Comparison of ENCODE assay signal across 8 mouse cellular contexts in the genomic region with DNA sequence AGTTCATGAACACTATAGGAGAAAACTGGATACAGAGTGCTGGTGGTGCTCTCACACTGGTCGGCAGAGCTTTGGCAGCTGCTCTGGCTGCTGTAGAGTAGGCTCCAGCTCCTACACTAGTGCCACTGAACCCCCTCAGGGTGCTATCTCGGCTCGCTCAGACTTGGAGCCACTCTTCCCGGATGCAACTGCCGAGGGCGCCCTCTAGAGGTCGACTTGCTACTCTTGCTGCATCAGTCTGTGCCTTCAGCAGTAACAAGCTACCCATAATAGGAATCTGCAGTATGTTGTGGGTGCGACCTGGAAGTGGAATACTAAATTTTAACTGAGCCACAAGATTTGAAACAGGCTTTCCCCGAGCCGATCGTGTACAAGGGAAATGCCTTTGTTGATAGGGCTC. TPM values are rescaled to one million over a fixed set of nuclear protein-coding genes. Genes with fewer than 3 reads are reported as not detected.
A peak's percentile ranks its signal among the peaks of the same experiment; 100 is the strongest.
DNase-seq lines count a peak whose midpoint lies in the region; ATAC-seq and TF ChIP-seq lines count a peak whose summit lies in the region.

No protein-coding gene starts in this region.

- ATAC-seq in heart, embryonic 11.5 days (replicated peaks; ENCODE audit: insufficient number of reproducible peaks, low FRiP score, low TSS enrichment), result peak; percentile 61; the same call in 1 of the 2 replicates
- ATAC-seq in inflammation-experienced regulatory T-cells, adult 6 months, result no peak

- H3K36me3 ChIP-seq in ES-Bruce4 (ENCODE audit: control insufficient read depth, insufficient read depth, low read length, poor library complexity, severe bottlenecking), result no peaks in the 10 kb centered on the region
- no peaks in the 10 kb centered on the region for H3K36me3 ChIP-seq in heart, embryonic 11.5 days (ENCODE audit: control insufficient read depth, insufficient read depth, low read length)
- H3K36me3 ChIP-seq in small intestine, adult 2 months (ENCODE audit: control insufficient read depth, insufficient read depth, low read length), result no peaks in the 10 kb centered on the region

- no peaks in the 10 kb centered on the region for H3K27me3 ChIP-seq in ES-Bruce4 (ENCODE audit: control insufficient read depth, insufficient read depth, low read length, poor library complexity, severe bottlenecking)
- H3K27me3 ChIP-seq in heart, embryonic 11.5 days (ENCODE audit: control insufficient read depth, insufficient read depth, low read length), result peaks cover 4% of the 10 kb centered on the region; the same call in 1 of the 2 replicates
- no peaks in the 10 kb centered on the region for H3K27me3 ChIP-seq in small intestine, adult 2 months (ENCODE audit: control insufficient read depth, insufficient read depth, low read length)

- TF ChIP-seq CTCF in ES-Bruce4 (IDR thresholded peaks at IDR 0.05; ENCODE audit: low read depth, low read length), result peak; percentile 92
- TF ChIP-seq CTCF in small intestine, adult 2 months (IDR thresholded peaks at IDR 0.05; ENCODE audit: extremely low read depth, insufficient read length, insufficient replicate concordance, low read depth, low read length), result peak; percentile 72; the same call in 1 of the 2 replicates

- WGBS in heart, embryonic 11.5 days (ENCODE audit: insufficient replicate concordance), result 5% methylated on average over 11 of the region's 11 CpGs
- WGBS in small intestine, adult 2 months, result 10% methylated on average over 11 of the region's 11 CpGs

- H3K9me3 ChIP-seq in ES-Bruce4 (replicated peaks; ENCODE audit: control insufficient read depth, insufficient read depth, low read length, poor library complexity, severe bottlenecking), result no peaks in the 10 kb centered on the region
- H3K9me3 ChIP-seq in heart, embryonic 11.5 days (replicated peaks; ENCODE audit: control insufficient read depth, low read length), result no peaks in the 10 kb centered on the region

- no peak for TF ChIP-seq POLR2A in ES-Bruce4 (IDR thresholded peaks at IDR 0.05; ENCODE audit: insufficient read depth, low read length)
- TF ChIP-seq POLR2A in small intestine, adult 2 months (IDR thresholded peaks at IDR 0.05; ENCODE audit: low read depth, low read length), result no peak

- H3K4me1 ChIP-seq in ES-Bruce4 (ENCODE audit: control insufficient read depth, insufficient read depth, low read length), result no peaks in the 10 kb centered on the region
- no peaks in the 10 kb centered on the region for H3K4me1 ChIP-seq in heart, embryonic 11.5 days (ENCODE audit: control insufficient read depth, insufficient read depth, low read length)
- H3K4me1 ChIP-seq in small intestine, adult 2 months (ENCODE audit: control insufficient read depth, insufficient read depth, insufficient read length, low read length), result peaks cover 3% of the 10 kb centered on the region; the same call in 1 of the 2 replicates

- peak; percentile 74 for DNase-seq in WW6 (ENCODE audit: low read depth, low spot score)
- peak; percentile 87 for DNase-seq in embryo, embryonic 10.5 days (ENCODE audit: low spot score)
- DNase-seq in layer of hippocampus, postnatal 14 days (ENCODE audit: low spot score in 2 of 2), result peak; percentile 60 to 67
- DNase-seq in lung, postnatal 25 days (ENCODE audit: low spot score), result peak; percentile 86

- no peak overlapping the region for H3K9ac ChIP-seq in ES-Bruce4 (ENCODE audit: low read depth, poor library complexity, severe bottlenecking)
- no peak overlapping the region for H3K9ac ChIP-seq in heart, embryonic 11.5 days (ENCODE audit: low read depth, low read length)

- no peak for TF ChIP-seq EP300 in ES-Bruce4 (IDR thresholded peaks at IDR 0.05; ENCODE audit: insufficient read depth, low read depth, low read length)

- H3K4me3 ChIP-seq in ES-Bruce4 (ENCODE audit: low read depth, low read length), result peak overlapping the region; percentile 52; the same call in 1 of the 2 replicates
- H3K4me3 ChIP-seq in heart, embryonic 11.5 days (ENCODE audit: low read depth, low read length), result no peak overlapping the region
- H3K4me3 ChIP-seq in small intestine, adult 2 months (ENCODE audit: low read depth, low read length), result no peak overlapping the region

- no peak overlapping the region for H3K27ac ChIP-seq in ES-Bruce4 (ENCODE audit: insufficient read depth, low read length)
- no peak overlapping the region for H3K27ac ChIP-seq in heart, embryonic 11.5 days (ENCODE audit: low read depth, low read length)
- H3K27ac ChIP-seq in small intestine, adult 2 months (ENCODE audit: insufficient read depth, low read depth, low read length), result no peak overlapping the region

- no peak overlapping the region for H3K4me2 ChIP-seq in heart, embryonic 11.5 days

RNA-seq across cellular contexts. Expression of a gene that starts 40.5 kb away (rescaled TPM):
- polyA plus RNA-seq in ES-Bruce4 (2011; ENCODE audit: insufficient read depth, insufficient read length, low read depth, missing spikeins), result 14.3 and 14.6 TPM in 2 replicates
- 22.3 TPM in 2 replicates for polyA plus RNA-seq in heart, embryonic 11.5 days (2014; fragmentation: Nextera tagmentation; extraction: Ambion mirVana)
- 10 to 100 TPM; 50.1 to 52.5 TPM for total RNA-seq in layer of hippocampus, postnatal 14 days (2021)
- 2.3 and 5.3 TPM in 2 replicates for polyA plus RNA-seq in small intestine, adult 2 months (2012; rRNA removed)
- polyA plus RNA-seq in inflammation-experienced regulatory T-cells, adult 6 months (2017; shearing (Covaris generic)), result 10 to 100 TPM; 33.8 to 49.4 (median 36.4) TPM
